ENCODE assay signal across 10 mouse cellular contexts in genomic region chr5:67669436-67669896, GRCm38 (mm10).
DNase-seq lines count a peak whose midpoint lies in the region; ATAC-seq lines count a peak whose summit lies in the region.
"Had no signal": no experiment of that assay in that cellular context is flagged by ENCODE, and none has a peak within 500 bp of the region (broad histone marks: within the 10 kb centered on the region; RNA-seq: fewer than 3 reads in every experiment).

No protein-coding gene starts in this region.

- H3K9me3 ChIP-seq in heart, embryonic 15.5 days (replicated peaks) = no peaks in the 10 kb centered on the region
- H3K9me3 ChIP-seq in forebrain, embryonic 10.5 days = no peaks in the 10 kb centered on the region
- H3K9me3 ChIP-seq: liver, embryonic 13.5 days had no signal

- DNase-seq in layer of hippocampus, adult 11-12 months (ENCODE audit: low spot score) = peak; percentile 27
- no peak for DNase-seq in layer of hippocampus, postnatal 25 days (ENCODE audit: extremely low spot score in 1 of 2, low spot score in 1 of 2)
- peak; percentile 30 for DNase-seq in cerebellum, adult 8-10 months
- peak; percentile 29 for DNase-seq in lung, postnatal 10 days
- no peak for DNase-seq in urinary bladder, postnatal 4 days (ENCODE audit: low spot score in 2 of 2)
- no peak for DNase-seq in forebrain, embryonic 10.5 days (ENCODE audit: extremely low spot score, low spot score)
- DNase-seq: liver, embryonic 13.5 days; thymus, postnatal 25 days had no signal

- no peaks in the 10 kb centered on the region for H3K27me3 ChIP-seq in heart, embryonic 15.5 days
- peaks cover 13% of the 10 kb centered on the region for H3K27me3 ChIP-seq in forebrain, embryonic 10.5 days (ENCODE audit: poor library complexity, severe bottlenecking)
- H3K27me3 ChIP-seq: liver, embryonic 13.5 days had no signal

- H3K4me1 ChIP-seq in heart, embryonic 15.5 days (replicated peaks) = 0 out of 2 replicates have a peak, but pooled peaks cover 5% of the 10 kb centered on the region
- H3K4me1 ChIP-seq in forebrain, embryonic 10.5 days = no peaks in the 10 kb centered on the region
- H3K4me1 ChIP-seq: liver, embryonic 13.5 days had no signal

- no peak for ATAC-seq in heart, embryonic 15.5 days (replicated peaks; ENCODE audit: insufficient number of reproducible peaks, insufficient read depth, low FRiP score, low read depth)

- H3K4me2 ChIP-seq in heart, embryonic 15.5 days = 0 out of 2 replicates have a peak overlapping the region, but pooled peaks have one; percentile 3
- H3K4me2 ChIP-seq: liver, embryonic 13.5 days had no signal

- WGBS in heart, embryonic 15.5 days = 61% methylated on average over 13 of the region's 13 CpGs
- 94% methylated on average over 13 of the region's 13 CpGs for WGBS in forebrain, embryonic 10.5 days

- no peak overlapping the region for H3K4me3 ChIP-seq in heart, embryonic 15.5 days
- no peak overlapping the region for H3K4me3 ChIP-seq in forebrain, embryonic 10.5 days
- H3K4me3 ChIP-seq: erythroblast, embryonic 14.5 days; liver, embryonic 13.5 days had no signal

- no peaks in the 10 kb centered on the region for H3K36me3 ChIP-seq in heart, embryonic 15.5 days
- H3K36me3 ChIP-seq in forebrain, embryonic 10.5 days (replicated peaks) = peaks cover 15% of the 10 kb centered on the region

- H3K9ac ChIP-seq in heart, embryonic 15.5 days = no peak overlapping the region
- H3K9ac ChIP-seq: liver, embryonic 13.5 days had no signal

- no peak overlapping the region for H3K27ac ChIP-seq in heart, embryonic 15.5 days
- H3K27ac ChIP-seq in forebrain, embryonic 10.5 days = no peak overlapping the region
- H3K27ac ChIP-seq: liver, embryonic 13.5 days had no signal

Comparison
In these comparisons a context has a peak if more than half of its experiments do, and no peak if none do; other contexts are left out.
1. DNase-seq: peak in layer of hippocampus, adult 11-12 months (single experiment), cerebellum, adult 8-10 months (single experiment) and lung, postnatal 10 days (single experiment); none in layer of hippocampus, postnatal 25 days (0 of 2), urinary bladder, postnatal 4 days (0 of 2) and forebrain, embryonic 10.5 days (single experiment).